Mouse (Mus musculus) C2C12 (cell line): ENCODE measurements at regions not wholly inside any gene's neighbourhood (a gene's known extent, or its start where the extent isn't known, plus 50 kb on each side); places are given as distances from the start of the nearest gene placed in this dataset.

Experiments
- CTCF ChIP-seq: IDR thresholded peaks from one replicate; pipeline ENCODE4 v1.5.1; 2011; ENCODE audit not compliant: control insufficient read depth, insufficient read depth, insufficient read length
- MAX ChIP-seq: IDR thresholded peaks from one replicate; pipeline ENCODE4 v1.6.1; 2011; ENCODE audit warnings: mild to moderate bottlenecking, control low read depth
- MYOD1 ChIP-seq: IDR thresholded peaks from one replicate; pipeline ENCODE4 v1.6.1; 2011; ENCODE audit warnings: low read depth; ENCODE audit not compliant: control insufficient read depth, insufficient read length
- USF1 ChIP-seq: IDR thresholded peaks from one replicate; pipeline ENCODE4 v1.6.1; 2011; ENCODE audit warnings: low read depth, mild to moderate bottlenecking, control low read depth, moderate library complexity

DNA sequence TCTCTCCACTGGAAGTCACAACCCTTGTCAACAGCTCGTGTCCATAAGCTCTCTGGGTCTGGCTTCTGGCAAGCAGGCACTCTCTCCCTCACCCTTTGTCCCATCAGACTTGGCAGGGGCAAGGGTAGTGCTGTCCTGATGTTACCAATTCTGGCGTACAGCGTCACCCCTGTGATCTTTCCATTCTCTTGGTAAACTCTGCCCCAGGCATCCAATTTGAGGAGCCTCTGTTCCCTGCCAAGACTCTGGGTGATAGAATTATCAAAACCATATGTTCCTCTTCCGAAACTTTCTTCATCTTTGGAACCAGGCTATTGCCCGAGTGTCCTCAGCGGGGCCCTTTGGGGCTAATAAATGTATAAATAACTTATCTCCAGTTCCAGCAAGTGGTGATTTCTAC lies 82.0 kb upstream of the Cpm start:
- TF ChIP-seq MYOD1 (no peak), USF1 (no peak), CTCF (no peak), MAX (no peak)
